Mouse (Mus musculus): ENCODE results near the gene Agmo.
A peak's percentile ranks its signal among the peaks of the same experiment; 100 is the strongest.

Agmo gene

DNA sequence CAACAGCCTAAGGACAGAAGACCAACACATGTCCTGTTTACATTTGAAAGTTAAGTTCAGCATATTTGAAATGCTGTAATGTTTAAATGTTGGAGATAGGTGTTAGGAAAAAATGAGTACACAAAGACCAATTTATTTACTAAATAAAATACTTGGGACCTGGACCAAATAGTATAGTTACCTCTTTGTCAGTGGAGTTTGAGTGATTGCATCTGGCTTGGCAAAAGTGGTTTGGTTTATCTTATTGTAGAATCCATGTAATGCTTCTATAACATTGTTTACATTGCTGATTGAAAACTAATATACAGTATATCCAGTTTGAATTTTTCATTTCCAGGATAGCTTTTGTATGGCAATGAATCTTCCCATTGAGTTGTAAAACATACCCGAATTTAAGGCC lies 193.0 kb downstream of the Agmo start:
- no peak for DNase-seq (ENCODE audit: low spot score)

DNA sequence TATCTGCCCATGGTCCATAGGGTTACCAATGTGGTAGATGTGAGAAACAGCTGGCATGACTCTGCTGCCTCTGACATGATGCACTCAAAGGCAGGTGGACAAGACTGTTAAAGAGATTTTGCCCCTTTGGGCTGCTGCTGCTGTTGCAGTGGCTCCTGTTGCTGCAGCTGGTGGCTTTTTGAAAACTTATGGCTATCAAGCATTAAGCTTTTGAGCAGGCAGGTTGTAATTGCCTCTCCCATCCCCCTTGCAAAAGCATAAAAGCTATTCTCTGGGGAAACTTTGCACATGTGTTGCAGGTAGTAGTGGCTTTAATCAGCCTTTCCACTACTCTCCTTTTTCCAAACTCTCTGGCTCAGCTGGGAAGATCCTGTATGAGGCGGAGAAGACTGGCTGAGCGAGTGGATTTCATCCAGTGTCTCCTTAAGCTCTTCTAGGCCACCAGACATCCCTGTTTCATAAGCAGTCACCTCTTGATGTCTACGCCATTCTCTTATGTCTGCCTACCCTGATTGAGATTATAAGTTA lies 201.1 kb downstream of the Agmo start:
- DNase-seq (ENCODE audit: low spot score) = no peak

DNA sequence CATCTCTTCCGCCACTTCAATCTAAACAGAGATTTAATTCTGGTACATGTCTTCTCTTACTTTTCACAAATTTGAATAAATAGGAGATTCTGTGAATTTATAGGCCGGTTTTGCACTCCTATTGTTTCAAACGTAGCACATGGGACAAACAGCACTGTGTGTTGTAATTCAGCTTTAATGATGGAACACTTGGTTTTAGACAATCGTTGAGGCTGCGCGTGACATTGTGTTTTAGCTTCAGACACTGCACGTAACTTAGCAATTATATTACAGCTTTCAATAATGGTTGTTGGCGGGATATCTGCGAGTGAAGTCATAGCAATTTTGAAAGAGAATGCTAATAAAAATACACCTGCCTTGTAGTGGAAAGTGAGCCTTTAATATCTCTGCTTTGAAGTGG lies 203.8 kb downstream of the Agmo start:
- no peak for DNase-seq (ENCODE audit: low spot score)

DNA sequence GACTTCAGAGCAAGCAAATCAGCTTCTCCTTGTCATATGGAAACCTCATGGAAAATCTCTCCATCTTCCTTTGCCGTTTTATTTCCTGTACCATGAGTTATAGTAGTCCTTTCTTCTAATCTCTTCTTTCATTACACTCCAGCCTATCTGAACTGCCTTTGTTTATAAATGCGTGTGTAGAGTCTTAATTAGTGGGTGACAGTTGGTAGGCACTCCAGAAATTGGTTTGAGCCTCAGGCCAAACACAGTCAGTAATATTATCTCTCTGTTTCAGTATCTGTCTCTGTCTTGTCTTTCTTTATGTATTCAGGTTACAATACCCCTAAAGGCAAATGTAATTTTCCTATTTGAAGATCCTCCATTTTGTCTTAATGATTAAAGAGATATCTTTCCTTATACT lies 208.2 kb downstream of the Agmo start:
- no peak for DNase-seq (ENCODE audit: low spot score)

DNA sequence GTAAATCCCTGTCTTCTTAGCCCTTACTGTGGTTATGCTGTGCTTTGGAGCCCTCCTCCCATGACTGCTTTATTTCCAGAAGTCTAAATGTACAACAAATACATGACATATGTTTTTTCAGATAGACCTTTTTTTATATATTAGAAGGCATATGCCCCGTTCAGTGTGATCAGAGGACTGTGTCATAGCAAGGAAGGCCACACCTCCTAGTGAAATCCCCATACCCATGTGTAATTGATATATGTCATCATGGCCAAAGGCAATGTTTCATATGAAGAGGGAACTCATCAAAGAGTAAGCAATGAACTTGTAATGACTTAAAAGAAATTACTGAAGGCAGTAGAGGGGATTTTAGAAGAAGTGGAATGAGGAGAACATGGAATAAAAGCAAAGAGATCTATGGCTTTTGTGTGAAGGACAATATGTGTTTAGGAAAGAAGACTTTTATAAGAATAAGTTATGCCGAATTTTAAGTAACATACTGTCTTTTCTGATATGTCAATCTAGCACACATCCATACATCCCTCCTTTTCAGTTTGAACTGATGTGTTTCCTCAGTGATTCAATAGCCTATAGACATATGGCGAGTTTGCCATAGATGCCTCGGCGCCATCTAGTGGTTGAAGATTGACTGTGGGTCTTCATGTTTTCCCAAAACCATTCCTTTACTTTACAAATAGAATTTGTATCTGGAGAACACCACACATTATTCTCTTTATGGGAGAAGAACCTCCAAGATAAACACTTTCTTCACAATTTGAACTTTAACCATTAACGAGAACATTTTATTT lies 209.1 kb downstream of the Agmo start:
- DNase-seq (ENCODE audit: low spot score) = peak; percentile 87

DNA sequence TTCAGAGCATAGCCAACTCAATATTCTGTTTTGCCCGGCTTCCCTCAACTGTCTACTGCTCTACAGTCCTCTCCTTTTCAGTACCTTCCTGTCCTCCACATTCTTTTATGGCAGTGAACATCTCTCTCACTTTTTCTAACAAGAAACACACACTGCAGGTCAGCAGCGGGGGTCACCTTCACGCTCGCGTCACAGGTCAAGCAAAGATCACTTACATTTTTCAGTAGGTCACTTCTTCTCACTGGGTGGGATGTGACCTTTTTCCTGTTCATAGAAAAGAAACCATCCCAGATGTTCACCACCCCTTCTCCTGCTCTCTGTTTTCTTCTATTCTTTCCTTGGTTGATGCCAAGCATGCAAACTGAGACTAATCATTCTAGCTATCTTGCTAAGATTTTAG lies 230.2 kb downstream of the Agmo start:
- no peak for DNase-seq (ENCODE audit: low spot score)

DNA sequence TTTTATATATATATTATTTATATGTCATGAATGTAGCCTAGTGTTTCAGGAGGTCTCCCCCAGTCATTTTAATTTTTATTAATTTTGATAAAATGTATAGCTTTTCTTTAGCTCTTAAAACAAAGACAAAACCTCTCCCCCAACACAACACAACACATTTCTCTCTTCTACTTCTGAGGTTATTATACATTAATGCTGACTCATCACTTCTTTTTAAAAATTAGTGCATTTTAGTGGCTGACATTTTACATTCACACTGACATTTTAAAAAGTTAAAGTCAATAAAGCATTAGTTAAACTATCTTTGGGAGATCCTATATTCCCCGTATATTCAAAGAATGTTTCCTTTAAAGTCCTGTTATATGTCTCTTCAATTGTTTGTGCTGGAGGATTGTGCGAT lies 235.4 kb downstream of the Agmo start:
- DNase-seq (ENCODE audit: low spot score) = no peak

DNA sequence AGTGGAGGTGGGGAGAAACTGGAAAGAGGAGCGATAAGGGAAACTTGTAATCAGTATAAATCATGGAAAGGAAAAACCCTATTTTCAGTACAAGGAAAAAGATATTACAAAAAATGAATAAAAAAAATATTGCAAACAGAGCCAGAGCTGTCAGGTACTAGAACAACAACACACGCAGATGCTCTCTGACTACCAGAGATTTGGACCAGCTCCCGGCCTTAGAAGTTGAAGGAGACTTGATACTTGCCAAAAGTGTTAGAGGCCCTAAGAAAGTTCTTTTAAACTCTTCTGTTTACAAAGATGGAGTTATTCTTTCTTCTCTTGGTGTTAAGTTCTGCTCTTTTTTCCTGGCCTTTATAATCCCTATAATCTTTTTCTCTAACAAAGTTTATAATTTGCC lies 246.6 kb downstream of the Agmo start:
- no peak for DNase-seq (ENCODE audit: low spot score)

DNA sequence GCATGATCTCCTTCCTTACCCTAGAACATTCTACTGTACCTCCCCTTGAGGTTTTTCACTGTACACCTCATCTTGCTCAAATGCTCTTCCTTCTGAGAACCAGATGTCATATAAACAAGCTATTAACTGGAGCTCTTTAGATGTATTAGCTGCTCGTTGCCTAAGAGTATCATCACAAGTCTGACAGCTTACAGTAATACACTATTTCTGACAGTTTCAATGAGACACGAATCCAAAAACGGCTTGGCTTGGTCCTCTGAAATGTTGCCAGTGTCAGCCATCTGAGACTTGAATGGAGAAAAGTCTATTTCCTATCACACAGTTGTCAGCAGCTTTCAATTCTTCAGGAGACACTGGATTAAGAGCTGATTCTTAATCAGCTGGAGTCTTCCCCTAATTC lies 257.4 kb downstream of the Agmo start:
- no peak for DNase-seq (ENCODE audit: low spot score)

DNA sequence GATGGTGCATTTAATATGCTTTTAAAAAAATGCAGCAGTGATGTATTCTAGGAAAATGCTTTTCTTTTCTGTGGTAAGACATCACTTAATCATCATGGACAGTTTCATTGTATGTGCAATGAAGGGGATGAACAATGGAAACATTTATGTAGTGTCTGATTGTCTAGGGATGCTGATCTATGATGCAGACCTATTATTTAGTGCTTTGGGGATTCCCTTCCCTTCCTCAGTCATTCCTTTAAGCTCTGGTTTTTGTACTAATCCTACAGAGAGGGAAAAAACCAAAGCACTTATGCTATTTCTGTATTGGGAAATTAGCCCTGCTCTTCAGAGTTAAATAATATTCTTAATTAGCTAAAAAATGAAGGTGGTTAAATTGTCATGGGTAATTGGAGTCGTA lies 266.0 kb downstream of the Agmo start:
- DNase-seq (ENCODE audit: low spot score) = peak; percentile 37

DNA sequence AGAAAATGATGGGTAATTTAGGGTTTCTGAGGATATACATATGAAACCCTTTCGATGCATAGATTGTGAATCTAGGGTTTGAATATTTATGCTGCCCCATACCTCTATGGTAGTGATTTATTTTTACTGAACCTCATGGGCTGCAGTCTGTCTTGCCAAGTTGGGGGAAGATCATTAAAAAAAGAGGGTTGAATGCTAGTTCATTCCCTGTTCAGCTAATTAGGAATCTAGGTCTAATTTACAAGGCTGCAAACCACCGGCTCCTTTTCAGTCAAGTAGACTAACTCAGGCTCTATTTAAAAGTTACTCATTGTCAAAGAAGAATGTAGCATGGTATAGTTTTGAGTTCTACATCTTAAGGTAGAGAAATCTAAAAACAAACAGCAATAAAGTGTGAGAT lies 266.4 kb downstream of the Agmo start:
- DNase-seq (ENCODE audit: low spot score) = peak; percentile 38

DNA sequence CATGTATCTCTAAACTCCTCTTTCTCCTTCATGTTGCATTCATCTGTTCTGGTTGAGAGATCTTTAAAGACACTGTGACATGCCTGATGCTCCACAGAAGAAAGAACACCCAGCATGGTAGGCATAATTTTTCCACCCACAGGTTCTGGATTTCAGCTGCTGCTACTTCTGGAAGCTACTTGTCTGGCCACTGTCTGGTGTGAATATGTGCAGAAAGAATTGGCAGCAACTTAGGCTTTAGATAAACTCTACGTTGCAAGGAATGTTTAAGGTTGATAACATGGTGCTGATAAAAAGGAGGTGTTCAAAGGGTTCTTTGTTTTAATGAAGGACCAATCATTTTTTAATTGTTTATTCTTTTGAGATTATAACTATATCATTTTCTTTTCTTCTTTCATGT lies 280.3 kb downstream of the Agmo start:
- no peak for DNase-seq (ENCODE audit: low spot score)

DNA sequence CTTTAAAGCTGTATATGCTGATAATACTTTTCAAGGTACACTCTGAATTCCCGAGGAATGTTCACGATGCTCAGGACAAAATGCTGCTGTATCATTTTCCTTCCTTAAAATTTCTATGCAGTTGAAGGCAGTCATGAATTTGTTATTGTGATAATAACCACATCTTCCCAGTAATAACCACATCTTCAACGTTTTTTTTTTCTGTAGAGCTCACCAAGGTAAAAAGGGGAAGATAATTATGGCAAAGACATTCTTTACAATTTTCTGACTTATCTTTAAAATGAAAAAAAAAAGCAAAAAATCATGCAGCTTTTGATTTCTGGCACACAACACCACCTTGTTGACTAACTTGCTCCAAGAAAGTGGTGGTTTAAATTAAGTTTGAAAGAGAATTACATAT lies 283.2 kb downstream of the Agmo start:
- no peak for DNase-seq (ENCODE audit: low spot score)

DNA sequence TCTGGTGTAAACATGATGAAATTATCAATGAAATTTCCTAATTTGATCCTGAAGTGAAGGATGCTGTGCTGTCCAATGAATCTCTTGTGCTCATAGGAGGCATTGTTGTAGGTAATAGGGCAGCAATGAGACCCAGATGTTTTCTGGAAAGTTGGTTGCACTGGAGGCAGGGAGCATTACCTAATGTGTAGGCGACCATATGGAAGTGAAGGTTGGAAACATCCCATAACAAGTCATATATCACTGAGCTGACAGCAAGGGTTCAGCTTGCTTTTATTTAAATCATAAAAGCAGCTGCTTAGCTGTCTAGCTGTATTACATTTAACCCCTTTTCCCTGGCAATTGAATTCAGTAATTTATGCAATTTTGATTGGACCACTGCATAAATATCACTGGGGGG lies 299.6 kb downstream of the Agmo start:
- DNase-seq (ENCODE audit: low spot score) = no peak

DNA sequence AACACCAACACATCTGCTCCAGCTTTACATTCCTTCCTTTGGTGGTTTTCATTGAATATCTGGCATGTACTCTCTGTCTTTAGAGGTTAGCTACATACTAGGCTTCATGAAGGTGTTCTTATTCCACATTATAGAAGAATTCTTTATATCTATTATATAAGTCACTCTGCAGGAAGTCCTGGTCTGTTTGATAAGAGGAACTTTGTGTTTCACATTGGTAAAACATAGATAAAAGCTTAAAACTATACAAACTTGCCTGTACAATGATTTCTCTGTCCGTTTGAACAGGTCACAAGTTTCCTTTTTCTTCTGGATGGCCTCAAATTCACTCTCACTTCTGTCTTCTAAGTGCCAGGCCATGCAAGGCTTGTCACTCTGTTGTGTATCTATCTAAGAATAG lies 316.8 kb downstream of the Agmo start:
- DNase-seq (ENCODE audit: low spot score) = no peak

DNA sequence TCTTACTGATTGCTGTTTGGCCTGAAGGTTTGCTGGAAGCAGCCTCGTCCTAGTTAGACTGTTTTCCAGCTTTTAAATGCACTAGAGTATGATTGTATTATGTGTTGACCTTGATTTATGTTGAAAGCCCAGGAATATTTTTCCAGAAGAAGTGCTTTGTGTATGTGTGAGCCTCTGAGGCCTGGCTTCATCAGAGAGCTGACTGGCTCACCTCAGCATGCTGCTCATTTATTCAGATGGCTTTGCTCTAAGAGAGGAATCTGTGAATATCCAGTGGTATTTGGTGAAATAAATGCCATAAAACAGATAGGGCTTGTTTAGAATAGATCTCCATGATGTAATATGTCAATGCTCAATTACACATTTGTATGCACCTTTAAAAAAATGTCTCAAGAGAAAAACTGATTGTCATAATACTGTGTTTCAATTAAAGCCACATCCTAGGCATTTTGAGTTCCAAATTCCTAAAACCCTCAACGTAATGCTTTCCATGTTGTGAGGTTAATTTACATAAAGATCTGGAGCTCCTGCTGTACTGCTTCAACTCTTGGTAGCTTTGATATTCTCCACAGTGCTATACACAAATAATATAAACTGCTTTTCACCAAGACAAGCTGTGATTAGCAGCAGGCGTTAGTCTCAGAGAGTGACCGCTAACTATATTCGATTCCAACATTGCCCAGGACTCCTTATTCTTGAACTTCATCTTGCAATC lies 324.6 kb downstream of the Agmo start:
- no peak for DNase-seq (ENCODE audit: low spot score)

DNA sequence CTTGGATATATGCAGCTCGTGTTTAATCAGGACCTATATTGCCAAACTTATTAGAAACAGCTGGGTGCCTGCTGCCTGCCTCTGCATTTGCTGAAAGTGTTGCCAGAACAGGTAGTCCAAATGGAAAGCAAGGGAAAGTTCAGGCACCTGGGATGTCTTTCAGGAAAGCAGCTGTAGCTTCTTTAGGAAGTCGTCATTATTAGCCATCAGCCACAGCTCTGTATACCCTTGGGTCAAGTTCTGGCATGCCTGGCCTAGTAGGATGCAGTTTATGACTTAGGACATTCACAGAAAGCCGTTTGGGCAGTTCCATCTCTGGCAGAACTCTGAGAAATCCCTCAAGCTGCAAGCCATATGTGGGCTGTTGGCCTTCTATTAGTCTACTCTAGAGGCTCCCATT lies 330.5 kb downstream of the Agmo start:
- no peak for DNase-seq (ENCODE audit: low spot score)

DNA sequence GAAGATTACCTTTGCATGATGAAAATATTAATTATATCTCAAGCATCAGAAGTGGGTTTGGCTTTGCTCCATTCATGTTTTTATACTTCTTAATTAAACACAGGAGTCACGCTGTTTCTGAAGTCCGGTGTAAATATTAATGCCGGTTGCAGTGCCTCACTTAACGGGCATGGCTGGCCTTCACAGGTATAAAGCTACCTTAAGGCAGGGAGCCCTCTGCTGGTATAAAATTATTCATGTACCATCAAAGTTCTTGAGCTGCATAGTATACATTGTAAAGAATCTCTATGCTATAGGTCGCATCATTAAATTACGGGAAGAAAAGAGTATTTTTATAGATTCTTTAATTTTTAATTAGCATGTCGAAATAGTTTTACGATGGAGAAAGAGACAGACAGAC lies 341.3 kb downstream of the Agmo start:
- DNase-seq (ENCODE audit: low spot score) = no peak

DNA sequence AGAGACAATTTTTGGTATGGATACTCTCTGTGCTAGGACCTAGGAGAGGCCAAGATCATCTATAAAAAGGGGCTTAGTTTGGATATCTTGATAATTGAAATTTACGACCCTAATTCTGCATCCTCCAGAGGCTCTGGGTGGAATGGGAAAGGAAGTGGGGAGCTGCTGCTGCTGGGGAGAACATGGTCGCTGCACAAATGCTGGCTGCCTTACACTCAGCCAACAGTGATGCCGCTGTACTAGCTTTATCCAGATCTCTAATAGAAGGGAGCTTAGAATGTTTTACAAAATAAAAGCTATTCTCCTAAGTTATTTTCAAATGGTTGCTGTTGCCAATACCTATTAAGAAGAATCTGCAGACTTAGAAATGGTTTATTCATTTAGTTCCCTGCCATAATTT lies 351.4 kb downstream of the Agmo start:
- DNase-seq (ENCODE audit: low spot score) = no peak

DNA sequence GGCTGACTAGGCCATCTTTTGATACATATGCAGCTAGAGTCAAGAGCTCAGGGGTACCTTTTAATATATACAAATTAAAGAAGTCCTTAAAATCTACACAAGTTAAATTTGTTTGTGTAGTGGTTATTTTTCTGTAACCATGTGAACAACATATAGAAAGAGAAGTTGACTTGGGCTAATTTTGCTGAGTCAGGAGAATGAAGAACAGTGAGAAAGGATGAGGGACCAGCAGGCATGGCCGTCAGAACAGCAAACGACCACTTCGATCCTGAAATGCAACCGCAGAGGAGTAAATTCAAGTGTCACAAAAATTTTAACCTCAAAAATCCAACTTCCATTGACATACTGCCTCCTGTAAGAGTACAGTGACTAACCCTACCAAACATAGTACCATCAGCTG lies 371.4 kb downstream of the Agmo start:
- DNase-seq (ENCODE audit: low spot score) = no peak

DNA sequence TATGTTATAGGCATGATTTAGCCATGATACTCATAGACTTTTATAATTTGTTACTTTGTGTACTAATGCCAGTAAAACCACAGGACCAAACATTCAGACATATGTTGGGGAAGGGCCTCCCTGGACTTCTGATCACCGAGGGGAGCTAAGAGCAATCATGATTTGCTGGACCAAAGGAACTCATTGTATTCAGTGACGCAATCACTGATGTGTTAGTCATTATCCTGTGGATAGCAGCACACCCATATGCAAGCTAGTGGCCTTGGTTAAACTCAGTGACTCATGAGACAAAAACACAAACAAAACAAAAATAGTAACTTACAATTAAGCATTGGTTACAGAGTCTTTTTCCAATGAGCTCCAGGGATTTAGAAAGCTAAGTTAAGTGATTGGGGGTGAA lies 373.3 kb downstream of the Agmo start:
- no peak for DNase-seq (ENCODE audit: low spot score)

DNA sequence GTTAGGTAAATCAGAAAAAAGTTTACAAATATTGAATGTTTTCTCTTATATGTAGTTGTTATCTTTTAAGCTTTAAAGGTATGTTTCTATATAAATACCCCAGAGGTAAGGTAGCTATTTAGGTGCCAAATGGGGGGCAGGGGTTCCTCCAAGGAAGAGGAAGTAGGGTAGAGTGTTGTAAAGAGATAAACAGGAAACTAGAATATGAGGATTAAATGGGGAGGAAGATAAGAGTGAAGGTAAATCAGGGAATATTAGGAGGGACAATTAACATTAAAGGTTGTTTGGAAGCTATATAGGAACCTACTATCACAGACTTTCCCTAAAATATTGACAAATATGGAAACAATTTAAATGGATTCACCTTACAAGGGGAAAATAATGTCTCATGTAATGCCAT lies 382.6 kb downstream of the Agmo start:
- DNase-seq (ENCODE audit: low spot score) = no peak

All from retina, embryonic 14.5 days (tissue).